Mouse (Mus musculus): ENCODE measurements at regions not wholly inside any gene's neighbourhood (a gene's known extent, or its start where the extent isn't known, plus 50 kb on each side); places are given as distances from the start of the nearest gene placed in this dataset.

GRCm38 (mm10) chr1:185648926-185649325 lies 194.3 kb downstream of the Slc30a10 start:
- TF ChIP-seq CTCF (IDR thresholded peaks at IDR 0.05; ENCODE audit: low read depth) = no peak
- no peak for TF ChIP-seq EP300 (IDR thresholded peaks at IDR 0.05; ENCODE audit: low read depth)
